Mouse (Mus musculus) MEL (cell line): ENCODE data around the gene Naip5. TPM values are rescaled to one million over a fixed set of nuclear protein-coding genes. Genes with fewer than 3 reads are reported as not detected.
A peak's percentile ranks its signal among the peaks of the same experiment; 100 is the strongest.
"Not testable (repeated sequence)": the region's sequence is repeated elsewhere in the genome, so short reads cannot be mapped to it uniquely, and the experiment has no call there.

ENCODE experiments used
- DNase-seq: peaks from one replicate; pipeline ENCODE4 v3.0.0; 2011; ENCODE audit warnings: low read depth, low spot score
- H3K27ac ChIP-seq: 2 replicates; pipeline ENCODE4 v1.5.1; 2012; ENCODE audit warnings: low read depth, mild to moderate bottlenecking, control low read depth, low read length, moderate library complexity; ENCODE audit not compliant: control insufficient read depth
- H3K27me3 ChIP-seq, 2 experiments: fragments of 150-350 bp in 1 of 2; sonication (generic) in 1 of 2; 2 replicates each; pipeline ENCODE4 v1.6.1; 2012; ENCODE audit warnings: low read length in 2 of 2, mild to moderate bottlenecking in 2 of 2, improper control_type of control experiment in 1 of 2, moderate library complexity in 1 of 2; ENCODE audit not compliant: insufficient read depth in 2 of 2, control insufficient read depth in 1 of 2
- H3K36me3 ChIP-seq, 2 experiments: 2 replicates each; pipeline ENCODE4 v1.6.1; 2012 to 2014; ENCODE audit warnings: low read length in 2 of 2, improper control_type of control experiment in 1 of 2, inconsistent platforms in 1 of 2, mild to moderate bottlenecking in 1 of 2; ENCODE audit not compliant: insufficient read depth in 2 of 2, control insufficient read depth in 1 of 2
- H3K4me1 ChIP-seq, 2 experiments: fragments of 150-350 bp in 1 of 2; sonication (generic) in 1 of 2; 2 replicates each; pipeline ENCODE4 v1.6.1; 2012; ENCODE audit warnings: low read length in 2 of 2, improper control_type of control experiment in 1 of 2, mild to moderate bottlenecking in 1 of 2; ENCODE audit not compliant: insufficient read depth in 2 of 2, control insufficient read depth in 1 of 2
- H3K4me3 ChIP-seq, 2 experiments: fragments of 150-350 bp in 1 of 2; sonication (generic) in 1 of 2; 2 replicates each; pipeline ENCODE4 v1.5.1; 2012; ENCODE audit warnings: low read depth in 2 of 2, low read length in 2 of 2, mild to moderate bottlenecking in 2 of 2, moderate library complexity in 2 of 2, control low read depth in 1 of 2, improper control_type of control experiment in 1 of 2; ENCODE audit not compliant: control insufficient read depth in 1 of 2, insufficient read depth in 1 of 2
- H3K79me2 ChIP-seq: 2 replicates; pipeline ENCODE4 v1.6.1; 2012; ENCODE audit warnings: mild to moderate bottlenecking, low read length, moderate library complexity; ENCODE audit not compliant: control insufficient read depth, poor library complexity, insufficient read depth
- H3K9ac ChIP-seq: 2 replicates; pipeline ENCODE4 v1.6.1; 2012; ENCODE audit warnings: low read depth, mild to moderate bottlenecking, control low read depth, low read length, moderate library complexity; ENCODE audit not compliant: control insufficient read depth, poor library complexity, severe bottlenecking
- H3K9me3 ChIP-seq: fragments of 150-350 bp; sonication (generic); replicated peaks from 2 replicates; pipeline ENCODE4 v1.6.1; 2012; ENCODE audit warnings: mild to moderate bottlenecking, low read length, improper control_type of control experiment, moderate library complexity; ENCODE audit not compliant: insufficient read depth
- BHLHE40 ChIP-seq: IDR thresholded peaks from 2 replicates; pipeline ENCODE4 v1.6.1; 2012; ENCODE audit warnings: low read depth, mild to moderate bottlenecking, inconsistent platforms, low read length, improper control_type of control experiment, borderline replicate concordance
- E2F4 ChIP-seq: IDR thresholded peaks from 2 replicates; pipeline ENCODE4 v1.6.1; 2011; ENCODE audit warnings: low read depth, low read length, improper control_type of control experiment, borderline replicate concordance
- EP300 ChIP-seq, 2 experiments: IDR thresholded peaks; 2 replicates each; pipeline ENCODE4 v1.6.1; 2011; ENCODE audit warnings: improper control_type of control experiment in 2 of 2, low read length in 2 of 2, low read depth in 1 of 2, mild to moderate bottlenecking in 1 of 2
- GATA1 ChIP-seq: IDR thresholded peaks from 2 replicates; pipeline ENCODE4 v1.6.1; 2011; ENCODE audit warnings: low read depth, low read length, improper control_type of control experiment
- MAZ ChIP-seq: IDR thresholded peaks from 2 replicates; pipeline ENCODE4 v1.6.1; 2012; ENCODE audit warnings: low read depth, mild to moderate bottlenecking, inconsistent platforms, low read length, improper control_type of control experiment
- MXI1 ChIP-seq: IDR thresholded peaks from 2 replicates; pipeline ENCODE4 v1.6.1; 2011; ENCODE audit warnings: mild to moderate bottlenecking, low read depth, low read length, improper control_type of control experiment
- MYB ChIP-seq: IDR thresholded peaks from 2 replicates; pipeline ENCODE4 v1.6.1; 2011; ENCODE audit warnings: mild to moderate bottlenecking, low read depth, low read length, improper control_type of control experiment
- NELFE ChIP-seq: IDR thresholded peaks from 2 replicates; pipeline ENCODE4 v1.6.1; 2011; ENCODE audit warnings: low read depth, low read length, improper control_type of control experiment
- POLR2AphosphoS2 ChIP-seq: IDR thresholded peaks from 2 replicates; pipeline ENCODE4 v1.6.1; 2011; ENCODE audit warnings: low read length, improper control_type of control experiment
- UBTF ChIP-seq: IDR thresholded peaks from 2 replicates; pipeline ENCODE4 v1.6.1; 2012; ENCODE audit warnings: low read depth, mild to moderate bottlenecking, inconsistent platforms, low read length, improper control_type of control experiment, moderate library complexity, borderline replicate concordance; ENCODE audit not compliant: insufficient read depth
- ZC3H11A ChIP-seq: IDR thresholded peaks from 2 replicates; pipeline ENCODE4 v1.6.1; 2012; ENCODE audit warnings: low read depth, mild to moderate bottlenecking, inconsistent platforms, low read length, improper control_type of control experiment
- ZKSCAN1 ChIP-seq: IDR thresholded peaks from 2 replicates; pipeline ENCODE4 v1.6.1; 2012; ENCODE audit warnings: low read depth, mild to moderate bottlenecking, inconsistent platforms, low read length, improper control_type of control experiment, moderate library complexity
- polyA plus RNA-seq, 2 experiments: library from polyadenylated mRNA; stranded (reverse) in 1 of 2; unstranded in 1 of 2; fragments of >175 nt in 1 of 2; fragments of >200 nt in 1 of 2; gene quantifications; 2 replicates each; pipeline versions ENCODE4 v1.2.1 to v1.2.4; 2012; ENCODE audit warnings: low replicate concordance in 2 of 2, low read depth in 1 of 2; ENCODE audit not compliant: insufficient read length in 2 of 2, insufficient read depth in 1 of 2, missing spikeins in 1 of 2
- total RNA-seq: library from RNA; depleted of rRNA; stranded (reverse); fragments of 300-350 nt; gene quantifications from 2 replicates; pipeline ENCODE4 v1.2.3, GENCODE M21; 2012

The Naip5 gene
- total and polyA plus RNA-seq, 3 experiments = under 0.01 to 0.29 TPM; not detected in 1

DNA sequence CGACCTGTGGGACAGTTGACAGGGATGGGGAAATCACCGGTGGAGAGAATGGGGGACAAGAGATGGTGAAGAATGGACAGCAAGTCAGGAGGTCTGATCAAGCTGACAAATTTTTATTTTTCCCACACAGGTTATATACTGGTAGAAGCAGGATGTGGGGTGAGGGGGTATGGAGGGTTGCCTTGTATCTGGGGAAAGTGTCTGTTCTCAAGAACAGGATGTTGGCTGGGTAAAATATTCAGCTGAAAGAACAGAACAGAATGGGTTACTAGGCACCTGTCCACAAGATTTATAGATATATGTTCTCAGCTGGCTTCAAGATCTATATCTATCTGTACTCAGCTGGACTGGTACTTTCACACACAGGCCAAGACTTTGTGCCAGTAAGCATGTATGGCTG, 5.8 kb upstream of the Naip5 start:
- not testable (repeated sequence) for H3K36me3 ChIP-seq, H3K27ac ChIP-seq, H3K4me3 ChIP-seq, DNase-seq, H3K79me2 ChIP-seq, H3K9ac ChIP-seq, H3K9me3 ChIP-seq, H3K4me1 ChIP-seq, H3K27me3 ChIP-seq

DNA sequence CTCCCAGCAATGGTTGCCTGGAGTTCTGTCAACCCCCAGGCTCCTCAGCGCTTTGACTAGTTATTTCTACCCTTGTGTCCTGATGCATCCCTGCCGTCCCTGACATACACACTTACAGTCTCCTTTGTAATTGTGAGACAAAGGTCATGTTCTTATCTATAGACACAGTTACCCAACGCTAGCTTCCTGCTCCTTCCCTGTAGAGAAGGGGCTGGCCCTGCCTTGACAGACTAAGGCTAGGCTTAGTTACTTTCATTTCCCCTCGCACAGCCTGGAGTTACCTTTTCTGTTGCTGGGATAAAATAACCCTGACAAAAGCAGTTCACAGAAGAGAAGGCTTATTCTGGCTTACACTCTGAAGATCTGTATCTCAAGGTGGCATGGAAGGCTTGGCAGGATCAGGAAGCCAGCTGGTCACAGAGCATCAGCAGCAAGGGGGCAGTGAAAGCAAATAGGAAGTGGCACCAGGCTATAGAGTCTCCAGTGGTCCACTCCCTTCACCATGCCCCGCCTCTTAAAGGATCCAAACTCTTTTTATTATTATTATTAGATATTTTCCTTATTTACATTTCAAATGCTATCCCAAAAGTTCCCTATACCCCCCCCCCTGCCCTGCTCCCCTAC, 885 bp upstream of the Naip5 start:
- peak; percentile 12 for DNase-seq
- H3K79me2 ChIP-seq, H3K4me1 ChIP-seq, H3K36me3 ChIP-seq, H3K27me3 ChIP-seq, H3K27ac ChIP-seq, H3K9ac ChIP-seq, H3K9me3 ChIP-seq: not testable (repeated sequence)
- H3K4me3 ChIP-seq = peak overlapping the region; percentile 20 to 32; a peak in 2 of 4 replicates

DNA sequence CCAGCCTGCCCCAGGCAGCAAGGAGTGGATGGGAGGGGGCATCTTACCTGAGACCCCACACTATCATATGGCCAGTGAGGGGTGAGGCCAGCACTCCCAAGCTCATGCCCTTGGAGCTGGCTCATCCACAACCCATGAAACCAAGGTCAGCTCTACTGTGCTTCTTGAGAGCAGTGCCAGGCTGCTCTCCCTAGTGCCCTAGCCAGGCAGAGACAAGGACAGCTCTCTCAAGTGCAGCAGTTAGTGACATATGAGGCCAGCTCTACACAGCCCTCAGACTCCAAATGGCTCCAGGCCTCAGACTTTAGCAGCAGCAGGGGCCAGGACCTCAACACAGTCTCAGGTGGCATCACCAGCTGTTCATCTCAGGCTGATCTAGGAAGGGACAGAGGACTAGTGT, 2.4 kb downstream of the Naip5 start:
- H3K9me3 ChIP-seq = no peaks in the 10 kb centered on the region

DNA sequence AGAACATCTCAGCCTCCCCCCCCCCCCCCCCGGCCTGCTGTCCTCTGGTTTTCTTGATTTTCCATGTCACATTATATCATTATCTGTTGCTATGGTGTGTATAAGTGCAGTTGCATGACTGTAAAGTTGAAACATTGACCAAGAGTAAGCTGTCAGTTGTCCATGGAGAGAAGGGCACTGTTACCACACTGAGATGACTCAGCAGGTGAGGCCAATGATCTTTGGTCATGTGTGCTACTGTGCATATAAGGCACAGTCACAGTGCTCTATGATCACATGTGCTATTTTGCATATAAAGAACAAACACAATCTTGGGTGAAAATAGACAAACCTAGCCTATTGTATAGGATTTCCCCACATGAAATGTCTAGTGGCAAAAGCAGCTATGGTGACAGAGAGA, 32.4 kb downstream of the Naip5 start:
- not testable (repeated sequence) for H3K27ac ChIP-seq, H3K79me2 ChIP-seq, H3K4me1 ChIP-seq, H3K36me3 ChIP-seq, H3K4me3 ChIP-seq, DNase-seq, H3K27me3 ChIP-seq, H3K9ac ChIP-seq, H3K9me3 ChIP-seq

More for the DNA sequence above, 2.4 kb downstream of the Naip5 start:
- H3K36me3 ChIP-seq = no peaks in the 10 kb centered on the region
- no peak overlapping the region for H3K4me3 ChIP-seq
- no peaks in the 10 kb centered on the region for H3K27me3 ChIP-seq
- TF ChIP-seq GATA1 (no peak), BHLHE40 (no peak), MYB (no peak), POLR2AphosphoS2 (no peak), MXI1 (no peak), E2F4 (no peak), MAZ (no peak), ZC3H11A (no peak), UBTF (no peak), NELFE (no peak), ZKSCAN1 (no peak), EP300 (IDR thresholded peaks at IDR 0.05; ENCODE audit: low read depth in 1 of 2, low read length in 2 of 2) (no peak)
- no peak overlapping the region for H3K9ac ChIP-seq
- H3K4me1 ChIP-seq = no peaks in the 10 kb centered on the region
- no peak overlapping the region for H3K27ac ChIP-seq
- H3K79me2 ChIP-seq = no peaks in the 10 kb centered on the region
- no peak for DNase-seq
